Mouse (Mus musculus) liver, adult 2 months (tissue): ENCODE measurements around the gene Mxd1.

Experiments
- CTCF ChIP-seq: fragments of 200-500 bp; IDR thresholded peaks from 2 replicates; pipeline ENCODE4 v1.5.1; 2011; ENCODE audit warnings: low read depth, low read length, control low read depth
- POLR2A ChIP-seq: fragments of 200-500 bp; IDR thresholded peaks from 2 replicates; pipeline ENCODE4 v1.6.1; 2011; ENCODE audit warnings: low read length, control low read depth; ENCODE audit not compliant: insufficient read depth; ENCODE audit errors: extremely low read depth

- TF ChIP-seq CTCF, result no peak
- TF ChIP-seq POLR2A, result no peak
Measured at GRCm38 (mm10) chr6:86640161-86640560, 28.8 kb downstream of the Mxd1 start.
